Mouse (Mus musculus): ENCODE data around the gene Btn1a1.

Gene Btn1a1

DNA sequence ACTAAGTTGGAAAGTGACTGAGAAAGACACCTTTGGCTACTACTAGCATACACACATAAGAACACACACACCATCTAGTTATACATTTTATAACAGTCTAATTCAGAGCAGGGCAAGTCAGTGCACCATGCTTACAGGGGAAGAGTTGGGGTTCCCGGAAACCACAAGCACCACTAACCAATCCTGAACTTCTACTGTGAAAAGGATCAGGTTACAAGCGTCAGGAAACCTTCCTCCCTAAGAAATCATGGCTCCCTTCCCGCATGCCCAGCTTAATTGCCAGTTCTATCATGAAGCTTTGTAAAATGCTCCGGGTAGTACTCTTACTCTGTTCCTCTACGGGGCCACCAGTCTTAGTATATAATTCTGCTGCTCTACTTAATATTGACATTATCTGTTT lies 19.6 kb upstream of the Btn1a1 start:
- no peak for DNase-seq (ENCODE audit: low spot score in 2 of 2)

DNA sequence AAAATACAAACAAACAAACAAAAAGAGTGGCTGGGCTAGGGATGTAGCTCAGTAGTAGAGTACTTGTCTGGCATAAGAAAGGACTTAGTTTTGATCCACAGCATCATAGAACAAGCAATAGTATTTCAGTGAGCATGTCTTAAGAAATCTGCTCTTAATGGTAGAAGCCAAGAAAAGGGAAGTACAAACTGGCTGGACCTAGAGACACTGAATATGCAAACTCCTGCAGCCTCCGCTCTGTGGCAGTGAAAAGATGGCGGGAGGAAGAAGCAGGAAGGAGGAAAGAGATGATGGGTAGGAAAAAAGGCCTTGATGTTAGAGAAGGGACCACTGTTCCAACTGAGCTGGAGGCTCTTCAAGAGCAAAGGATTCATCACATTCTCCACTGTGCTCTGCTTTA lies 17.5 kb upstream of the Btn1a1 start:
- DNase-seq (ENCODE audit: low spot score in 2 of 2): no peak

DNA sequence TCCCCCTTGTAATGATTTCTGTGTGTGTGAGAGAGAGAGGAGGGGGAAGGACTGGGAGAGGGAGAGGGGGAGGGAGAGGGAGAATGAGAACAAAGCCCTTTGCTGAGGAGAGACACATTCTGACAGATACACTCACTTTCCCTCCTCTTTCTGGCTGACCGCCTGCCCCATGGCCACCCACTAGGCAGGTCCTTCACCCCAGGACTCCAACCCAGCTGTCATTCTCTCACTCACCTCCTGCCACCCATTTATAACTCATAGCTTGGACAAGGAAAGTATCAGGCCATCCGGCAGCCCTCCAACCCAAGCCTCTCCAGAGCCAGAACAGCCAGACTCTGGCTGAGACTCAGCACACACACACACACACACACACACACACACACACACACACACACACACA lies 10.0 kb upstream of the Btn1a1 start:
- DNase-seq (ENCODE audit: low spot score in 2 of 2): no peak

DNA sequence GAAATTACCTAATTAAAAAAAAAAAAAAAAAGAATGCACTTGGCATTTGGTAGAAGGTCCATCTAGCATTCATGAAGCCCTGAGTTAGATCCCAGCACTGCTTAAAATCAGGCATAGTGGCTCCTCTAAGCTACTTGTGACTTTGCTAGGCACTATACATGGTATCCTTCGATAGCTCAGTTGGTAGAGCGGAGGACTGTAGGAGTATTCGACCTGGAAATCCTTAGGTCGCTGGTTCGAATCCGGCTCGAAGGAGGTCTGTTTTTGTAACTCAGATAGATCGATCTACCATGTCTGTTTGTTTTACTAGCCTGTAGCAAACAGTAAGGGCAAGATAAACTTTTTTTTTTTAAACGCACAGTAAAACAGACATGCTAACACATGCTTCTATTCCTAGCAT lies 1.2 kb upstream of the Btn1a1 start:
- DNase-seq (ENCODE audit: low spot score in 2 of 2): peak; percentile 68 to 80

DNA sequence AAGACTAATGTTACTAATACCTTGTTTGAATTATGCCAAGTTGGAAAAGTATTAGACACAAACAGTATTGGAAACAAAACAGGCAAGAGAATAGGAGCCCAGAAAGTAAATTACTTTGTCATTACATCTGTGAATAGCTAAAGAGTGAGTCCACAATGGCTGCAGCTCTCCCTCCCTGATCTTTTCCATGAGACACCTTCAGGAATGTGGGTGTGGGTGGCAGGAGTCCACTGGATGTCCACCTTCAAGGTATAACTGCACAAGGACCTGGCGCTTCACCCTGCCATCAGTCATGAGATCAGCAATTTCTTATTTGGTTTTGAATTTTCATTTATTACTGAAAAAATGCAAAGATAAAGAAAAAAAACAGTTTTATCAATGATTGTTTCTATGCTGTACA lies 605 bp upstream of the Btn1a1 start:
- no peak for DNase-seq (ENCODE audit: low spot score in 2 of 2)

DNA sequence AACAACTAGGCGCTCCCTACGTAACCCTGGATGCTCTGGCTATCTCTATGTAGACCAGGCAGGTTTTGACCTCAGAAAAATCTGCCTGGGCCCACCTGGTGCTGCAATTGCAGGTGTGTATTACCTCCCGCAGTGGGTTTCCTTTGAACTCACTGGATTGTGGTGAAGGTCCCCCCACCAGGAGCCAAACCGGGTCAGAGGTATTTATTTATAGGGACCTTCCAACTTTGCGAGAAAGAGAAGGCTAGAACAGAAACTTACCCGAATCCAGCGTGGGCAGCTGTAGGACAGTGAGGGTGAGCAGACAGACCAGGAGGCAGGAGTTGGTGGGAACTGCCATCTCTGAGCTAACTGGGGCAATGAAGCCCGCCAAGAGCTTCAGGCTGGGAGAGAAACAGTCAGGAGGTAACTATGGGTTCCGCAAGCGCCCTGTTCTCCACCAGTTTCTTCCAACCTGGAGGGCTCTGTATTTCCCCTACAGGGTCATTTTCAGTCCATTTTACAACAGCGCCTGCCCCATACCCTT lies 797 bp downstream of the Btn1a1 start:
- DNase-seq (ENCODE audit: low spot score in 2 of 2): no peak

DNA sequence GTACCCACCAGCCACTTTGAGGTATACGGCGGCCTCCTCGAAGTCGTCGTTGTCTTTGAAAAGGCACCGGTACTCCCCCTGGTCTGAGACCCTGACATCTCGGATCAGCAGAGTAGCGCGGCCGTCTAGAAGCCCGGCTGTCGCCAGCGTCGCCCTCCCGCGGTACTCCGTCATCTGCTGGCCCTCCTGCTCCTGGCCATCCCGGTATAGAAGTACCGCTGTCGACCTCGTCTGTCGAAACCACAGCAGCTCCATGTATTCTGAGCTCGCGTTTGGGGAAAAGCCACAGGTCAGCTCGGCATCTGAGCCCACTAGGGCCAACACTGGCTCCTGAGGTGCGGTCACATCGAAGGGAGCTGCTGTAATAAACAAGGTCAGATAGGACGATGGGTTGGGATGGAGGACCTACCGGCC lies 1.5 kb downstream of the Btn1a1 start:
- DNase-seq (ENCODE audit: low spot score in 2 of 2): peak; percentile 13 to 19

DNA sequence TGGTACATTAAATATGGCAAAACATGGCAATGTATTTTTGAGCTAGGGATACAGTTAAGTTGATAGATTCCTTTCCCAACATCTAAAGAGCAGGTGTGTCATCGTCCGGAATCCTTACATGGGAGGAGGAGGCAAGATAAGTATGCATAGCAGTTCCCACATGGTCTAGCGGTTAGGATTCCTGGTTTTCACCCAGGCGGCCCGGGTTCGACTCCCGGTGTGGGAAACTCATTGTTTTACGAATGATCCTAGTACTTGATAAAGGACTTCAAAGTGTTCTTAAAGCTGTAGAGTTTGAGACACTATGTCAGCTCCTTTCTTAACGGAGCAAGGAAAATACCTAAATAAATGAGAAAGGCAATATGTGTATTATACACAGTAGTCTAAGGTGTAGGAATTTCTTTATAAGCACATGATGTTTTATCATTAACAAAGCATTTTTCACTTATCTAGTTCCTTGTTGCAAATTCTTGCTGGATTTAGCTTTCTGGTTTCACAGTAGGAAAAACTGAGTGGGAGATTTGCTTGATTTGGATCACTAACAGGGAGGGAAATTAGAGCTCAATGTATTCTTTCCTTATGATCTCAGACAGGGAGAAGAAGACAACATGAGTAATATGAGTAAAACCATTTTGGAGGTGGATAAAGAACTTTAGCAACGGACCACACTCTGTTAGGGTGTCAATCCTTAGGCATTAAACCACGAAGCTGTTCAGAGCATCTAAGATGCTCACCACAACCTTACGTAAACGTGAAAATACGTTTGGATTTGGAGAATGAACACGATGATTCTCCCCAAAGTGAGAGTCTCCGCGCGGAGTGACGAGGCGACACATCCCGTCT lies 2.1 kb downstream of the Btn1a1 start:
- DNase-seq (ENCODE audit: low spot score in 2 of 2): peak; percentile 45 to 58

DNA sequence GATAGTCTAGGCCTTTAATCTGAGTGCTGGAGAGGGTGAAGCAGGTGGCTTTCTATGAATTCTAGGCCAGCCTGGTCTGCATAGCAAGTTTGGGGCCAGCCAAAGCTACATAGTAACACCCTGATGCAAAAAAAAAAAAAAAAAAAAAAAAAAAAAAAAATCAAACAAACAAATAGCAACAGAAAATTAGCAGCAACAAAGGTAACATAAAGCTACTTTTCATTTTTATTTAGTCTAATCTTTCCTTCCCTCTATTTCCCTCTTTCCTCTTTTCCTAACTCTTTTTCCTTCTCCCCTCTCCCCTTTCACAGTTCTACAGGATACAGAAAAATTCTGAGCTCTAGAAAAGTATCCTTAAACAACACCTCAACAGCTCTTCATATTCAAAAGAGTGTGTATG lies 3.0 kb downstream of the Btn1a1 start:
- no peak for DNase-seq (ENCODE audit: low spot score in 2 of 2)

DNA sequence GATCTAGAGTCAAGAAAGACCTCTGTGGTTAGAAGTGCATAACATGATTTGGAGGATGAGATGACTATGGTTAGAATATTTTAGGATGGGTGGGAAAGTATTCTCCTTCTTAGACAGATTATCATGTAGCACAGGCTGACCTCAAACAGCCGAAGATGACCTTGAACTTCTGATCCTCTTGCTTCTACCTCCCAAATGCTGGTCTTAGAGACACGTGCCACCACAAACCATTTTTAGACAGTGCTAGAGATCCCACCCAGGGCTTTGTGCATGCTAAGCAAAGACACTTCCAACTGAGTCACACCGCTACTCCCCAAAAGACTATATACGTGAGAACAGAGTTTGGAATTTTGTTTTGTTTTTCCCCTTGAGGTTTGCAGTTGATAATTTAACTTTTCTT lies 3.6 kb downstream of the Btn1a1 start:
- no peak for DNase-seq (ENCODE audit: low spot score in 2 of 2)

DNA sequence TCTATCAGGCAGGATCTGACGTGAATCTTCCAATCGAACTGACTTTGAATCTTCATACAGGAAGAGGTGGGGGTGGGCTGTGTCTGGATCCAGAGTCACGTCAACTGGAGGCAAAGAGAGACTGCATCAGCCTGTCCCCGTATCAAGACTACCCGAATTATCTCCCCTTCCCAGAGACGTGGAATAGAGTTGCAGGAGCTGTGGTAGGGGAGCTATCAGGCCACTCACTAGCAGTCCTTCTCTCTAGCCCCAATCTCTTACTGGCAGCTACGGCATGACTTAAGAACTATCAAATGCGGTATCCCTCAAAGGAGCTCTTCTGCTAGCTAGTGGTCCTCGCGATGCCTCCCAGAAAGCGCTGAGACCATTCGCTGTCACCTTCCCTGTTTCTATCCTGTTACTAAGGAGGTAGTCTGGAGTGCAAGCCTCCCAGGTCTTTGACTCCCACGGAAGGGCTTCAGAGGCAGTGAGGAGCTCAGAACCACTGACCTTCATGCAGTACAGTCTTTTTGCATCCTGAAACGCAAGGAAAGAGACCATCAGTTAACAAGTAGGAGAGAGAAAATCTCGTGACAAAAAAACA lies 6.3 kb downstream of the Btn1a1 start:
- DNase-seq (ENCODE audit: low spot score in 2 of 2): no peak

DNA sequence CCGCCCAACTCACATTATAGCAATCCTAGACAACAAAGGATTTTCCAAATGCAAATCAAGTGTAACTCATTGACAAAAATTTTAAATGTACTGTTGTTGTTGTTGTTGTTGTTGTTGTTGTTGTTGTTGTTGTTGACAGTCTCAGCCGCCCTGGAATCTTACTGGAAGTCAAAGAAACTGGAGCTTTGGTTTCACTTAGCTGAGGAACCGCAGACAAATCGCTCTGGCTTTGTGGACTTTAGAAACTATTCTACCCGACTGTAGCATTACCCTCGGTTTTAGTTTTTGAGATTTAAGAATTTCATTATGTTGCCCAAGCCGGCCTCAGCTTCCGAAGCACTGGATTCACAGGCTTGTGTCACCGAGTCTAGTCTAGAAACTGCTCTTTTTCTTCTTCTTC lies 11.8 kb downstream of the Btn1a1 start:
- DNase-seq (ENCODE audit: low spot score in 2 of 2): peak in 1 of 2 experiments; percentile 6

DNA sequence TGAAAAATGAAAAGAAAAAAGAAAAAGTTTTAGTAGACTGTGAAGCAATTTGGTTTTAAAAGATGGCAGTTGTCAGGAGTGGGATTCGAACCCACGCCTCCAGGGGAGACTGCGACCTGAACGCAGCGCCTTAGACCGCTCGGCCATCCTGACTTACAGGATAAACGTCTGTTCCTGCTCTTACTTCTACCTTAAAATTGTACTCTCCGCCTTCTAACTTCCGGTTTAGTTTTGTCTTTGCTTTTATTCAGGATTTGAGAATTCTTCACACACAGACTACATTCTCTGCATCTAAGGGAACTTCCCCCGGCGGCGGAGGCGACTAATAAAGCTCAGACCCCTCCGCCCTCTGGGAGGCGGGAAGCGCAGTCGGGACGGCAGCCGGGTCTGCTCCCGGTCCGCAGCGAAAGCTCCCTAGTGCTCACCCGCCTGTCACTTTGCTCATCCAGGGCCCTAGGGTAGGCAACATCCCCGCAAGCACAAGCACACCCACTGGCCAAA lies 12.3 kb downstream of the Btn1a1 start:
- peak; percentile 54 to 81 for DNase-seq (ENCODE audit: low spot score in 2 of 2)

DNA sequence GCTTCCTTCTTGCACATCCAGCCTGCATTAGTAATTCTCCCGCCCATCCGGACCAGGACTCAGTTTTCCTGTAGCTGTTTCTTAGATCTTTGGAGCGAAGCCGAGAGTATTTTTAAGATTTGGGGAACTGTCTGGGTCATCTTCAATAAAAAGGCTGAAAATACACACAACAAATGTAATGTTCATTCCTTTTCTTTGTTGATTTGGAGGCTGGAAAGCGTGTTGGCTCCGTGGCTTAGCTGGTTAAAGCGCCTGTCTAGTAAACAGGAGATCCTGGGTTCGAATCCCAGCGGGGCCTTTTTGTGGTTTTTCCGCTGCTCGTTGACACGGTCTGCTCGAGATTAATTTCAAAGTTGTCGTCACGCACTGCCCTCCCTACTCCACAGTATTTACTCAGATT lies 15.3 kb downstream of the Btn1a1 start:
- DNase-seq (ENCODE audit: low spot score in 2 of 2): peak; percentile 76 to 84

DNA sequence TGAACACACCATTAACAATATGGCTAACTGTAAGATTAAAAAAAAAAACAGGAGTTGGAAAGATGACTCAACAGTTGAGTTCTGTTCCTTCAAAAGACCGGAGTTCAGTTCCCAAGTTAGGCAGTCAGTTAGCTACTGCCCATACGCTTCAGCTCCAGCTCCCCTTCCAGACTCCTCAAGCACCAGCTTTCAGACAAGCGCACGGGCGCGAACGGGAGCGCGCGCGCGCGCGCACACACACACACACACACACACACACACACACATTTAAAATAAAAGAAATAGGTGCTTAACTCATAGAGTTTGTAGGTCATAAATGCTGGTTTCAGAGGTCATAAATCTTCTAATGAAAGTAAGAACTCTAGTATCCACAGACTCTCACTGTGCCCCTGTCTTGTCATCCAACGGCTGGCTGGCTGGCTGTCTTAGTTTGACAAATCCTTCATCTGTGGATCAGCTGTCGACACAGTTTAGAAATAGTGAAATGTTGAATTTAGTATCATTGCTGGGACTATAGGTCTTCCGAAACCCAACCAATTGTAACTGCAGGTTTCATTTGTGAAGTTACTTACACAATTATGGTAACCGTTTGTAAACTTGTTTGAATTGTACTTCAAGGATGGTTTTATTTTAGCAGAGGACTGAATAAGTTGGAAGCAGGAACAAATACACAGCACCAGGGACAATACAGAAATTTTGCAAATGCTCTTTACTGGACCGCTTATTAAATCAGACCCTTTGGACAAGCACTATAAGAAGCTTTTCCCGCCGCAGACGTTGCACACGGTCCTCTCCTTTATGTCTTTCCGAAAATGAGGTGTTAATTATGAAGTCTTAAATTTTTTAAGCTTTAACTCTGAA lies 16.2 kb downstream of the Btn1a1 start:
- DNase-seq (ENCODE audit: low spot score in 2 of 2): peak in 1 of 2 experiments; percentile 43

DNA sequence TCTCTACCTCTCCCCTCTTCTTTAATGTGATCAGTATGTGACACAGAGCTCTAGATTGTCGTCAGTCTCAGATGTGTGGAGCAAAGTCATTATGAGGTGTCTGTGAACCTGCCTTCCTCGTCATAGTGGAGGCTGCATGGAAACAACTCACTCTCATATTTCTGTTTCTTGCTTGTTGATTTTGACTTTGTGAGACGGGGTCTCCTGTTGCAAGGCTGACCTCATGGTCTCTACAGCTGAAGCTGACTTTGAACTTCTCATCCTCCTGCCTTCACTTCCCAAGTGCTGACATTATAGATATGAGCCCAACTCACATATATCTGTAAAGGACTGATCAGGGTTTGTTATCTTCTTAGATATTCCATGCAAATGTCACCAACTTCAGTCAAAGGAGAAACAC lies 16.9 kb downstream of the Btn1a1 start:
- DNase-seq (ENCODE audit: low spot score in 2 of 2): no peak

DNA sequence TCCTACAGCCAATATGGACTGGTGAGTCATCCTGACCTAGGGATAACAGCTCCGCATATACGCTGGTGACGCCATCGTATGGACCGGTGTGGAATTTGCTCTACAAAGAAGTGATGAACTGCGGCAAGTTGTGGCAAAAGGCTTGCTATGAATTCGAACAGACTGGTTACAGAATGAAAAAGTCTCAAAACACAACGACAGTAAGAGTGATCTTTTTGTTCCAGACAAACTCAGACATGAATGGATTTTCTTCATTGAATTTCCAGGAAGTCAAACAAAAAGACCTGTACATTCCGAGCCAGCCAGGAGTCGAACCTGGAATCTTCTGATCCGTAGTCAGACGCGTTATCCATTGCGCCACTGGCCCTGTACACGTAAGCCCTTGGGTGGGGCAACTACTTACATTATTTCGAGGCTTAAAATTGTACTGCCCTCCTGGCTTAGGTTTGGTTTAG lies 19.2 kb downstream of the Btn1a1 start:
- peak; percentile 66 to 80 for DNase-seq (ENCODE audit: low spot score in 2 of 2)

DNA sequence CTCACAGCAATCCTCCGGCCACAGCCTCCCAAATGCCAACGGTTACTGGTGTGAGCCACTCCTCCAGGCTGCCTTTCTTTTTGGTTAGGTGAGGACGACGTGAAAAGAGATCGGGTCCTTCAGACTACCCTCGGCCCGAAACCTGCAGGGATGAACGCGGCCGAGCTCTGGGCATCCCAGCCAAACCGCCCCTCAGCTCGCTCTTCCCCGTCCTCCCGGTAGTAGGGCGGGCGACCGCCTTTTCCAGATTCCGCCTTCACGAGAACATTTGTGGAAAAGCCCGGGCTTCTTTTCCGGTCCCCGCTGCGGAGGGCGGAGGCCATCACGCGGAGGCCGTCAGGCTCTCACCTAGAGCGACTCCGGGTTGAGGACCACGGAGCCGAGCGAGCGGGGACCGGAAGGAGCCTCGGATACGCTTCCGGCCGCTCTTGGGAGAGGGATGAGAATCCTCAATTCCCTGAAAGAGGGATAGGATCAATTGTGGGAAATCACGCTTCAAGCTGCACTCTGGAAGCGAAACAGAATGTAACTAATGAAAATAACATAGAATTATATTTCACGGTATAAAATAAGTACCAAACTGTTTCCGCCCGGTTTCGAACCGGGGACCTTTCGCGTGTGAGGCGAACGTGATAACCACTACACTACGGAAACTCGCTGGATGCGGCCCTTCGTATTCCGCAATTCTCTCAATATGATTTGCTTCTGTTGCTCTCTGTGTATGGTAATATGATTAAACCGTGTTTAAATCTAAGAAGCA lies 20.0 kb downstream of the Btn1a1 start:
- peak; percentile 81 to 92 for DNase-seq (ENCODE audit: low spot score in 2 of 2)

DNA sequence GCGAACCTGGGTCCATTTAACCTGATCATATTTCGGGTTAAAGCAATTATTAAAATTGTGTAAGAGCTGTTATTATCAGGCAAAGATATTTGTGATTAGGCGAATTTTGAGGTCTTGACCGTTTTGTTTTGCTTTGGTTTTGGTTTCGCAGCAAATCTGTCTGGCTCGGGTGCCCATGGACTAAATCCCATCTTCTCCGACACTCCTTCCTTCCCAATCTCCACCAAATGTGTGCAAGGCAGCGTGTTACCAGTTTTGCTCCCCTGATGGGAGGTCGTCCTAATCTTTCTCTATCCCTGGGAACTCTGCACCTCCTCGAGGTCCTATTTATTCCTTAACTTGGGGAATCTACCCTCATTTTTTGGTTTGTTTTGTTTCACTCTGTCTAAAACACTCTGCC lies 20.5 kb downstream of the Btn1a1 start:
- no peak for DNase-seq (ENCODE audit: low spot score in 2 of 2)

DNA sequence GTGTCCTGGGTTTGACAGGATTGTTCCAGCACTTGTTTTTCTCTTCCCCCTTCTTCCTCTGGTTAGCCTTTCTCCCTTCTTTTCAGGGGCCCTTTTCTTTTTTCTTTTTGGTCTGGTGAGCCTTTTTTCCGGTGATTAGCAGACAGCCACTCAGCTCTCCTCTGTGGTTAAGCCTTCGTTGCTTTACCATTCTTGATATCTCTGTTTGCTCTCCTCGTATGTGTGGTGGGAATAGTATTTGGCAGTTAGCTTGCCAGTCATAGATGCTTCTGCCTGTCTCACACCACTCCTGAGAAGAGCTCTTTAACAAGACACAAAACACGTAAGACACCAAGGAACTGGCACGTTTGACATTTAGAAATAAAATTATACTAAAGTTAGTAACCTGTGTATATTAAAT lies 21.2 kb downstream of the Btn1a1 start:
- DNase-seq (ENCODE audit: low spot score in 2 of 2): no peak

DNA sequence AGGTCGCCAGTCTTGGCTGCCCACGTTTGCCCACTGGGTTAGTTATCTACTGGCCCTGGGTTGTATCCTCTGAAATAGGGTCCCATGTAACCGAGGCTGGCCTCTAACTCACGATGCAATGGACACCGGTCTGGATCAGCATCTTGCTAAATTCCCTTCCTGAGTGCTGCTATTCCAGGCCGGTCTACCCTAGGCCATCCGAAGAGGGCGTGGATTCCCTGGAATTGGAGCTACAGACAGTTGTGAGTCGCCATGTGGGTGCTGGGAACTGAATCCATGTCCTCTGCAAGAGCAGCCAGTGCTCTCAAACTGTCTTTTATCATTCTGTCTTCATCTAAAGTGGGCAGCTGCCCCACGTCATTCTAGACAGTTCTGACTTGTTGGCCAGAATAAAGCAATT lies 25.8 kb downstream of the Btn1a1 start:
- no peak for DNase-seq (ENCODE audit: low spot score in 2 of 2)
